Mouse (Mus musculus): ENCODE measurements at regions not wholly inside any gene's neighbourhood (a gene's known extent, or its start where the extent isn't known, plus 50 kb on each side); places are given as distances from the start of the nearest gene placed in this dataset.

GRCm38 (mm10) chr1:41551271-41551670, 745.9 kb downstream of the Tmem182 start:
- no peak for DNase-seq

DNA sequence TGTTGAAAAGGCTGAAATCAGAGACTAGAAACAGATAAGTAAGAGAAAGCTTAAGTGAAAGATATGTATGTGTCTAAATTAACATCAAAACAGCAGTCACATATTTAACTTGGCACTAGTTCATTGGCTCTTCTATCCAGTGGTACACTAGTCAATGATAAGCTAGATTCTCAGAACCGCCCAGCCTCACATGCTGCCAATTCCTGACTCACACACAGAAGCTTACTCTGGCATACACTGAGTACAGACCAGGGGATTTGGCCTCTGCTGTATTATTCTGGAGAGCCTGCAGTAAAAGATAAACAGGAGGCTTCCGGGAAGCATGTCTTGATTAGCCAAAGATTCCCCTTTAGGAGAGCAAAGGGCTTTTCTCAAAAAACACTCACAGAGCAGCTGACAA, 750.2 kb downstream of the Tmem182 start:
- peak; percentile 19 to 26 for DNase-seq

GRCm38 (mm10) chr1:41559101-41559665, 753.8 kb downstream of the Tmem182 start:
- DNase-seq, result no peak

DNA sequence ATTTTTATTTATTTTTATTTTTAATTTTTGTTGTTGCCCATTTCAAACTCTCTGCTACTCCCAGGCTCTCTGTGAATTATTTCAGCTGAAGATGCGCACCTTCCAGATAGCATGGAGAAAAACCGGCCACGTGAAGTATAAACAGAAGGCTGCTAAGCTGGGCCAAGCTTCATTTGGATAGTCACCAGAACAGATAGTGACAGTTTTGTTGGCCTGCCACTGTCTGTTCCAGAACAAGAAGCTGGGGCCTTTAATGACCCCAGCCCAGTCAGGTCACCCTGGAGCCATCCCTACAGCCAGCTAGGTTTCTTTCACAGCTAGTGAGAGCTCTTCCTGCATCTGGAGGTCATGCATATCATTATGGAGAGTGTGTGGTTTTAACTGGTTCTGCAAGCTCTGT, 754.6 kb downstream of the Tmem182 start:
- DNase-seq, result no peak

DNA sequence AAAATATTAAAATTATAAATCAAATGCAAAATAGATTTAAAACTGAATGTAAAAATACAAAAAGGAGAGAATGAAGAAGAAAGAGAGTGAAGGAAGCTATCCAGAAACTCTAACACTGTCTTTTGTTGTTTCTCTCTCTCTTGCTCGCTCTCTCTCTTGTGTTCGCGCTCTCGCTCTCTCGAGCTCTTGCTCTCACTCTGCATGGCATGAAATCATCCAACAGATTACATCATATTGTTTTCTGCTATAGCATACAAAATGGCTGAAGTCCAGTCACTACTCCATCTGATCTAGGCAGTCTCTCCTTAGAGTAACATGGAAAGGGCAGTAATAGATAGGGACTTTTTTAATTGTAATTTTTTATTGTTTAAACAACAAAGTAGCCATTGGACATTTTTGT, 798.1 kb downstream of the Tmem182 start:
- no peak for DNase-seq

- DNase-seq, result no peak
Measured at GRCm38 (mm10) chr1:41604996-41605747, 799.8 kb downstream of the Tmem182 start.

- no peak for DNase-seq
Measured at GRCm38 (mm10) chr1:41605748-41606131, 800.3 kb downstream of the Tmem182 start.

- DNase-seq, result no peak
Measured at GRCm38 (mm10) chr1:41610783-41611182, 805.4 kb downstream of the Tmem182 start.

GRCm38 (mm10) chr1:41651804-41652203, 846.4 kb downstream of the Tmem182 start:
- DNase-seq, result no peak

DNA sequence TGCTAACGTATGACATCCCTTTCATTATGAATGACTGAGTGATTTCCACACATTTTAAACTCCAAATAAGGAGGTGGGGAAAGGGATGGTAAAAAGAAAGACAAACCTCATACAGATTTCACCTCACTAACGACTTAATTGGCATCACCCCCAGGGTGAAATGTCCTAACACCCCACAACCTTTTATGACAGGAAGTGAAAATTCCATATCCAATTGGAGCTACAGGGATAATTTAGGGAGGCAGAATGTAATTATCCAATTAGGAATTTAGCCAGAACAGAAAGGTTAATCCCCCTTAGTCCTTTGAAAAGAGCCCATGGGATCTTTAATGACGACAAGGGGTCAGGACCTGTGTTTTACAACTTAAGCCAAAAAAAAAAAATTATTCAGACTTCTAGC, 846.8 kb downstream of the Tmem182 start:
- DNase-seq, result no peak

GRCm38 (mm10) chr1:41652646-41653427, 847.4 kb downstream of the Tmem182 start:
- DNase-seq, result peak; percentile 49

GRCm38 (mm10) chr1:41674086-41674485, 868.7 kb downstream of the Tmem182 start:
- no peak for DNase-seq

- no peak for DNase-seq
Measured at GRCm38 (mm10) chr1:41675345-41675744, 869.9 kb downstream of the Tmem182 start.

DNA sequence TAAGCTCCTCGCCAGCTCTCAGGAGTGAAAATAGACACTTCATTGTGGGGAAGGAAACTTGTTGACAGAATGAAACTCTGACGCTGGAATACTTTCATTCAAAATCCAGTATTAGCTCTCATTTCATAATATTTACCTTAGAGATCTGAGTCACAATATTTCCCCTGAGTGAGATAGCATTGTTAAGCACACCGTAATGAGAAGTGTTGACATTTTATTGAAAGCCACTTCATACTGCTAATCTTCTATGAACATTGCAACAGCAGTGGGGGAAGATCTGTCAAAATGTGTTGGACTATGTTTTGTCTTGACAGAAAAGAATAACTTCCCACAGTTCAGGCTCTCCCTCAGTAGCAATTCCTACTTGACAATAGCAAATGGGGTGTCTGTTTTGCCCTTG, 900.3 kb downstream of the Tmem182 start:
- peak in 1 of 2 experiments; percentile 2 for DNase-seq

DNA sequence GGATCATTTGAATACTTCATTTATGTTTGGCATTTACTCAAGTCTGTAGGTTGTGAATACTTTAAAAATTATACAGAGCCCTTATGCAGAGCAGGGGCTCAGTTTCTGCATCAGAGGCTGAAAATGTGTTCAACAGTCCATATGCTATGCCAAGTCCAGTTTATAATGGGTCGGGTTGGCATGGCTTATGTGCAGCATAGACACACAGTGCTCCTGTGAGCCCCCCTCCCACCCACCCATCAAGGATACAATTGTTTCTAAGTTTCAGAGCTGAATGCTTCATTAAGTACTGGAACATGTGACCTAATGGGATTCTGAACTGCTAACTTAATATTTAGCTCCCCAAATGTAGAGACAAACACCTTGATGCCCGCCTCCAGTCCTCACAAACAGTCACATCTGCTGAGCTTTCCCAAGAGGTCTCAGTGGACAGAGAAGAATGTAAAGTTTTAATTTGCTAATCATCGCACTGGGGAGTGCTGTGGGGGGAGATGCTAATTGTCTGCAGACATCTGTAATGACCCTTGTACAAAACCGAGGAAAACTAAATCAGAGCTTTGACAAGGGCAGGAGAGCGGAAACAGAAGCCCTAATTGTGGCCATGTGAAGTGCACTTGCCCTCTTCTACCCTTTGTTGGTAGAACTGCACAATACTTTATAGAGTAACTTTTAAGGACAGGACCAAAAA, 937.4 kb downstream of the Tmem182 start:
- no peak for DNase-seq

DNA sequence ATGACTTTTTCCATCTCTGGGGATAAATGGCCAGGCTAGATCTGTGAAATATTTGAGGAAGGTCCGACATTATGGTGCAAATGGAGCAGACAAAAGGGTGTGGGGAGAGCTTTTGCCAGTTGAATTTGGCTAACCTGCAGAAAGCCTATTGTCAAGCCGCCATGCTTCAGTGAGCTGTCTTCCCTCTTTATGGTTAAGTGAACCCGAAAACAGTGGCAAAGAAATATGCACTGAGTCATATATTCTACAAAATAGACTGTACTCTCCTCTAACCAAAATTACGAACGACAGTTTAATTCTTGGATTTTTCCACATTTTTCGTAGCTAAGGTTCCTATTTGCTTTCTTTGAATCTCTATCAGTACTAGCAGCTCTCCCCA, 937.9 kb downstream of the Tmem182 start:
- no peak for DNase-seq

DNA sequence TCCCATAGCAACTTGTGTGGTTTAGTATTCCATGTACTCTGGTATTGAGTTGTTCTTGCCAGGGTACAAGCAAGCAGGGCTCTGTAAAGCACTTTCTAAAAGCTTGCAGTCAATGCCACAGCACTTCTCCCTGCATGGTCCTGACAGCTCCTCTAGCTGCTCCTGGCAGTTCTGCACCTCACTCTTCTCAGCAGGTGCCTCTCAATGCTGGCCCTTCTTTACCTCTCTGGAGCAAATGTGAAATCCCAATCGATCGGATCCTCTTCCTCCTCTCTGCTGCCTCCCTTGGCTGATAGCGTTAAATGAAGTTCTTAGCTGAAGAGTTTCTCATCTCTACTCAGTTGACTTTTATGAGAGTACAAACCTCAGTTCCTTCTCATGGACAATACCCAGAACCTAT, 939.1 kb downstream of the Tmem182 start:
- no peak for DNase-seq

GRCm38 (mm10) chr1:41759366-41759765, 936.2 kb upstream of the Pou3f3 start:
- no peak for DNase-seq
